Mouse (Mus musculus) liver, adult 2 months (tissue): ENCODE measurements around the gene Nasp.
A peak's percentile ranks its signal among the peaks of the same experiment; 100 is the strongest.

Experiments
- CTCF ChIP-seq: fragments of 200-500 bp; IDR thresholded peaks from 2 replicates; pipeline ENCODE4 v1.5.1; 2011; ENCODE audit warnings: low read depth, low read length, control low read depth
- POLR2A ChIP-seq: fragments of 200-500 bp; IDR thresholded peaks from 2 replicates; pipeline ENCODE4 v1.6.1; 2011; ENCODE audit warnings: low read length, control low read depth; ENCODE audit not compliant: insufficient read depth; ENCODE audit errors: extremely low read depth

GRCm38 (mm10) chr4:116627359-116627716 is 403 bp downstream of the Nasp start:
- TF ChIP-seq POLR2A (peak; percentile 84), CTCF (no peak)
